Mouse (Mus musculus): ENCODE results near the gene Cfap99. TPM values are rescaled to one million over a fixed set of nuclear protein-coding genes. Genes with fewer than 3 reads are reported as not detected.

The Cfap99 gene
- total and polyA plus RNA-seq, 2 experiments, result not detected

DNA sequence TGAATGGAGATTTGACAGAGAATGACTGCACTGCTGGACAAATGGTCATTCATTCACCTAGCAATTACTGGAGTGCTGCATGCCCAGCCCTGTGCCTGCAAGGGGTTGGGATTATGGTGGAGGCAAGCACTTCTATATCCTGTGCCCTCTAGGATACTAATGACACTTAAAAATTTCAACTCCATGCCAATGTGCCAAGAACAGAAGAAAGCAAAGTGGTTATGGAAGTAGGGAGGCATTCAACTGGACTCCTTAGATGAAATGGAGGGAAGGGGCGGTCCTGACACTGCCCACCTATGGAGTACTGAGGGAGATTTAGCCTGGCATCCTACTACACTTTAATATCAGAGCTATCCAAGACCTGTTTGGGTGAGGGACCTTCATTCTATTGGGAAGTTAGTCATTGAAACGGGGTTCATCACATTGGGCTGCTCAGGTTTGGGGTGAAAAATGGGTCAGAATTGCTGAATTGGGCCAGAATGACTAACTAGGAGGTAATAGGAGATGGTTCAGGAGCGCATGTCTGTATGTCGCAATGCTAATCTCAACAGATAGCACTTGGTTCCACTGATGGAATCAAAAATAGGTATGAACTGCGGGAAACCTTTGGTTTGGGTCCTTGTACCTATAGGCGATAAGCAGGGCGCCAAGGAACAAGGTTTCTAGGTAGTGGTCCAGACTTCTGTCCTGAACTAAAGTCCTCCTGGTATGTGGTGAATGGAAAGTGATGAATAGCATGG is 80.3 kb downstream of the Cfap99 start:
- no peak for TF ChIP-seq POLR2A (IDR thresholded peaks at IDR 0.05; ENCODE audit: extremely low read depth, insufficient read depth, low read length)
- Histone ChIP-seq H3K79me2 (ENCODE audit: control insufficient read depth, insufficient read depth, low read length) (peaks cover 25% of the 10 kb centered on the region), H3K4me1 (ENCODE audit: control insufficient read depth, insufficient read depth, low read length) (peaks cover 15% of the 10 kb centered on the region), H3K27me3 (ENCODE audit: control insufficient read depth, insufficient read depth, low read length) (no peaks in the 10 kb centered on the region), H3K4me3 (ENCODE audit: insufficient read depth, low read depth, low read length) (peak overlapping the region; percentile 79), H3K9ac (ENCODE audit: low read depth, low read length) (peak overlapping the region; percentile 80), H3K36me3 (ENCODE audit: control insufficient read depth, insufficient read depth, low read length) (no peaks in the 10 kb centered on the region), H3K27ac (replicated peaks; ENCODE audit: insufficient read depth, low read depth, low read length) (peak overlapping the region; percentile 79)
- WGBS, result 42% methylated on average over 7 of the region's 7 CpGs
- DNase-seq (ENCODE audit: extremely low read depth, low read depth, low spot score), result peak; percentile 64

DNA sequence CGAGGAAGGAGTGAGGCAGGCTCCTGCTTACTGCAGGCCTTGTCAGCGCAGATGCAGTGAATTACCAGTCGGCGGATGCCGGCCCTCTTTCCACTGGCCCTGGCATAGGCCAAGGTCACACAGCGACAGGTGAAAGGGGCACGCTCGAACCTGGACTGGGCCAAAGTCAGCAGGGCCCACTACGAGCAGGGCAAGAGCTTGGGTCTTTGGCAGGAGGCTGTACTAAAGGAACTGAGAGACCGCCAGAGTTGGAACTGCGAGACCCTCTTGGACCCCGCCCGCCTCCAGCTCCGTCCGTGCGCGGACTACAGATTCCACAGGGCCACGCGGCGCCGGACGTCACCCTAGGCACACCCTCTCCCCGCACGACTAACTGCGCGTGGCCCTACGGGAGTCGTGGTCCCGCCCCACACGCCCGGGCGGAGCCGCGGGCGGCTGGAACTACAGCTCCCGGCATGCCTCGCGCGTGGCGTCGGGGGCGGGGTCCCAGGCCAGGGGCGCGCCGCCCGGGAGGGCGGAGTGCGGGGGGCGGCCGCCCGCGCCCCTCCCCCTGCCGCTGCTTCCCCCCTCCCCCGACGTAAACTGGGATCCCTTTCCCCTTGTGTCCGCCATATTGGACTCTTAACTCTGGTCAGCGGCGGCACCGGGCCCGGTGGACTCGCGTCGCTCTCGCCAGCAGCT is 81.1 kb downstream of the Cfap99 start, which contains the start of gene Fam193a:
Gene Fam193a (plus strand): TSS at position 593 of the 681 bp plus-strand sequence.
- Histone ChIP-seq H3K27me3 (ENCODE audit: control insufficient read depth, insufficient read depth, low read length) (no peaks in the 10 kb centered on the region), H3K4me1 (ENCODE audit: control insufficient read depth, insufficient read depth, low read length) (peaks cover 15% of the 10 kb centered on the region), H3K4me3 (ENCODE audit: insufficient read depth, low read depth, low read length) (peak within 1 kb of the TSS; percentile 94), H3K36me3 (ENCODE audit: control insufficient read depth, insufficient read depth, low read length) (no peaks in the 10 kb centered on the region), H3K79me2 (ENCODE audit: control insufficient read depth, insufficient read depth, low read length) (peaks cover 29% of the 10 kb centered on the region), H3K9ac (ENCODE audit: low read depth, low read length) (peak within 1 kb of the TSS; percentile 97), H3K27ac (replicated peaks; ENCODE audit: insufficient read depth, low read depth, low read length) (peak within 1 kb of the TSS; percentile 79)
- TF ChIP-seq POLR2A (IDR thresholded peaks at IDR 0.05; ENCODE audit: extremely low read depth, insufficient read depth, low read length), result 0 out of 2 replicates have a peak, but pooled peaks have one; percentile 62
- TF ChIP-seq CTCF (IDR thresholded peaks at IDR 0.05; ENCODE audit: low read depth, low read length), result no peak
- DNase-seq (ENCODE audit: extremely low read depth, low read depth, low spot score), result peak; percentile 86
- under 1% methylated on average over 56 of the region's 64 CpGs for WGBS

DNA sequence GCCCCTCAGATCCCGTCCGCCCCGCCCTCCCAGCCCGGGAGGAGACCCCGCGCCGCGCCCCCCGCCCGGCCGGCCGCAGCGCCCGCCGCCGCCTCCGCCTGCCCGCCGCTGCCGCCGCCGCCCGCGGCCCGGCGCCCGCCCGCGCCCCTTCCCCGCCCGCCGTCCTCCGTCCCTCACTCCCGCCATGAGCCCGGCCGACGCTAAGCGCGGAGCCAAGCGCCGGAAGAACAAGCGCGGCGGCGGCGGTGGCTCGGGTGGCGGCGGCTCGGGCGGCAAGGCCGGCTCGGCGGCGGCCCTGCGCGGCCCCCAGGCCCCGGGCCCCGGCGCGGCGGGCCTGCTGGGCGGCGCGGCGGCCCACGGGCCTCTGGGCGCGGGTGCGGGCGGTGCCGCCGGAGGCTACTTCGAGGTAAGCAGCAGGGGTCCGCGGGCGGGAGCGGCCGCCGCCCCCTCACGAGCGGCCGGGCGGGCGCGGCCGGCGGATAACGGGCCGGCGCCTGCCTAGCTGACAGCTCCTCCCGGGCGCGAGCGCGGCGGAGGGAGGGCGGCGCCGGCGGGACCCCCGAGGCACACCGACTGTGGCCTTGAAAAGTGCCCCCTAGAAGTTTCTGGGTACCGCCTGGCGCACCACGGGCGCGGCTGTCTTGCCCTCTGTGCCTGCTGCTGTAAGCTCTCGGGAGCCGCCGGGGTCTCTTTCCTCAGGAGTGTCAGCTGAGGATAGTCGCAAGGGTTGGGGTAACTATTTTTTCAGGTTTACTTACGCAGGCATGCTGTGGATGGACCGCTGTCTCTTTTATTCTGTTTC is 81.8 kb downstream of the Cfap99 start:
- Histone ChIP-seq H3K27ac (replicated peaks; ENCODE audit: insufficient read depth, low read depth, low read length) (peak overlapping the region; percentile 71), H3K36me3 (ENCODE audit: control insufficient read depth, insufficient read depth, low read length) (no peaks in the 10 kb centered on the region), H3K79me2 (ENCODE audit: control insufficient read depth, insufficient read depth, low read length) (peaks cover 36% of the 10 kb centered on the region), H3K4me1 (ENCODE audit: control insufficient read depth, insufficient read depth, low read length) (peaks cover 19% of the 10 kb centered on the region), H3K4me3 (ENCODE audit: insufficient read depth, low read depth, low read length) (peak overlapping the region; percentile 94), H3K27me3 (ENCODE audit: control insufficient read depth, insufficient read depth, low read length) (no peaks in the 10 kb centered on the region), H3K9ac (ENCODE audit: low read depth, low read length) (peak overlapping the region; percentile 97)
- TF ChIP-seq CTCF (IDR thresholded peaks at IDR 0.05; ENCODE audit: low read depth, low read length) (no peak), POLR2A (IDR thresholded peaks at IDR 0.05; ENCODE audit: extremely low read depth, insufficient read depth, low read length) (no peak)
- DNase-seq (ENCODE audit: extremely low read depth, low read depth, low spot score), result no peak
- WGBS, result 9% methylated on average over 101 of the region's 114 CpGs

DNA sequence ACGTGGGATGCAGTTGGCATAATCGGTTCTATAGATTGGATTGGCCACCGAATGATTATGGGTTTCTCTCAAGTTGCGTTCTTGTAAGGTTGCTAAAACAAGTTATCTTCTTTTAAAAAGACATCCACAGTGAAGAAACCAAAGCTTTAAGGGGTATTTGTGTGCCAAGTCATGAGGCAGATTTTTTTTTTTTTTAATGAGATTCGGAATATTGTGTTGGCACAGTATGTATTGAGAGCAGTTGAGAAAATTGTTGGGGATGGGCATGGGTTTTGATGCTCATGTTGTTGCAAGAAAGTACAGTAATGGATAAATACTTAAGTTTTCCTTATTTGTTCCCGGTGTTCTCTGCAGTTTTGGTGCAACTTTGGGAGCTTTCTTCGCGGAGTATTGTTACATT is 82.4 kb downstream of the Cfap99 start:
- Histone ChIP-seq H3K27ac (replicated peaks; ENCODE audit: insufficient read depth, low read depth, low read length) (peak overlapping the region; percentile 71; the same call in 1 of the 2 replicates), H3K9ac (ENCODE audit: low read depth, low read length) (peak overlapping the region; percentile 97)

DNA sequence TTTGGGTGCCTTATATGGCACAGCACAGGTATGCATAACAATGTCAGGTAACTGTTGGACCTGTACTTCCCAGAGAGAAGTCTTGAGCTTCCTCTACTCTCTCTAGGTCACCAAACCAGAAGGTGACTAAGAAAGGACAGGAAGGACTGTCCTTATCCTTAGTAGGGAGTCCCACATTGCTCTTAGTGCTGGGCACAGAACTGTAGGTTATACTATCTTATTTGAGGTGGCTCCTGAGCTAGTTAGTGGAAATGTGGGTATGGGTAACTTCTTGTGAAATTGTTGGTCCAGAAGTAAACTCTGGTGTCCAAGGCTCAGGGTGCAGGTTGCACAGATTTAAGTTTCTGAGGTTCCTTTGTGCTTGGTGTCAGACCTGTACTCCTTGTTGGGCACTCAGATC is 83.7 kb downstream of the Cfap99 start:
- Histone ChIP-seq H3K27me3 (ENCODE audit: control insufficient read depth, insufficient read depth, low read length) (no peaks in the 10 kb centered on the region), H3K4me3 (ENCODE audit: insufficient read depth, low read depth, low read length) (no peak overlapping the region), H3K36me3 (ENCODE audit: control insufficient read depth, insufficient read depth, low read length) (no peaks in the 10 kb centered on the region), H3K9ac (ENCODE audit: low read depth, low read length) (no peak overlapping the region), H3K79me2 (ENCODE audit: control insufficient read depth, insufficient read depth, low read length) (peaks cover 44% of the 10 kb centered on the region), H3K27ac (replicated peaks; ENCODE audit: insufficient read depth, low read depth, low read length) (peak overlapping the region; percentile 64), H3K4me1 (ENCODE audit: control insufficient read depth, insufficient read depth, low read length) (peaks cover 24% of the 10 kb centered on the region)
- TF ChIP-seq CTCF (IDR thresholded peaks at IDR 0.05; ENCODE audit: low read depth, low read length), result no peak
- no peak for TF ChIP-seq POLR2A (IDR thresholded peaks at IDR 0.05; ENCODE audit: extremely low read depth, insufficient read depth, low read length)
- DNase-seq (ENCODE audit: extremely low read depth, low read depth, low spot score), result no peak

More for the DNA sequence above, 82.4 kb downstream of the Cfap99 start:
- no peak for DNase-seq (ENCODE audit: extremely low read depth, low read depth, low spot score)
- WGBS, result 11% methylated on average over 8 of the region's 8 CpGs
- Histone ChIP-seq H3K79me2 (ENCODE audit: control insufficient read depth, insufficient read depth, low read length) (peaks cover 36% of the 10 kb centered on the region), H3K4me1 (ENCODE audit: control insufficient read depth, insufficient read depth, low read length) (peaks cover 19% of the 10 kb centered on the region), H3K4me3 (ENCODE audit: insufficient read depth, low read depth, low read length) (peak overlapping the region; percentile 94), H3K36me3 (ENCODE audit: control insufficient read depth, insufficient read depth, low read length) (no peaks in the 10 kb centered on the region), H3K27me3 (ENCODE audit: control insufficient read depth, insufficient read depth, low read length) (no peaks in the 10 kb centered on the region)
- TF ChIP-seq CTCF (IDR thresholded peaks at IDR 0.05; ENCODE audit: low read depth, low read length) (no peak), POLR2A (IDR thresholded peaks at IDR 0.05; ENCODE audit: extremely low read depth, insufficient read depth, low read length) (no peak)
